9 mouse cellular contexts compared by ENCODE assay signal in the genomic region with DNA sequence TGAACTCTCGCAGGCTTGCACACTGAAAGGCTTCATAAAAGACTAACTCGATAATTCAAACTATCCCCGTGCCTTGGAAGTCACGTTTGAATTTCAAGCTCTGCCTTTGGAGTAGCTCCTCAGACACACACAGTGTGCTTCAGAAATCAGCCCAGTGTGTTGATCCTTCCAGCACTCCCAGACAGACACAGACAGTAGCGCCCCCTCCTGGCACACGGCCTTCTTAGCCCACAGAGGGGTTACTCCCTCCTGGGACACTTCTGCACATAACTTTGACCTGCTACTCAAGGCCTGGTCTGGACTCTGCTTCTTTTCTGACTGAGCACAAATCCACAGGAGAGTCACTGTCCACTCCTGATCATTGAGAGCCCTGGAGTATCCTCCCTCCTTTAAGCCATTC.
DNase-seq lines count a peak whose midpoint lies in the region; ATAC-seq lines count a peak whose summit lies in the region.
"Had no signal": no experiment of that assay in that cellular context is flagged by ENCODE, and none has a peak within 500 bp of the region (broad histone marks: within the 10 kb centered on the region; RNA-seq: fewer than 3 reads in every experiment).

No protein-coding gene starts in this region.

- peak; percentile 43 for DNase-seq in forebrain, embryonic 10.5 days (ENCODE audit: extremely low spot score, low spot score)
- DNase-seq in neural tube, embryonic 10.5 days (ENCODE audit: extremely low spot score, low spot score), result peak; percentile 63
- DNase-seq in embryo, embryonic 10 days (ENCODE audit: low spot score), result peak; percentile 78
- peak; percentile 19 for DNase-seq in liver, embryonic 13.5 days
- peak; percentile 69 to 89 for DNase-seq in spleen, postnatal 4 days (ENCODE audit: low spot score in 2 of 2)
- DNase-seq in frontal cortex, postnatal 36 days (ENCODE audit: low spot score in 2 of 2), result no peak

- no peak overlapping the region for H3K4me3 ChIP-seq in forebrain, embryonic 10.5 days
- no peak overlapping the region for H3K4me3 ChIP-seq in forebrain, embryonic 13.5 days
- no peak overlapping the region for H3K4me3 ChIP-seq in neural tube, embryonic 15.5 days (replicated peaks)
- H3K4me3 ChIP-seq in liver, embryonic 13.5 days (replicated peaks), result no peak overlapping the region
- H3K4me3 ChIP-seq: neural tube, embryonic 13.5 days had no signal

- 38% methylated on average over 6 of the region's 6 CpGs for WGBS in forebrain, embryonic 10.5 days
- 35% methylated on average over 6 of the region's 6 CpGs for WGBS in forebrain, embryonic 13.5 days
- 40% methylated on average over 6 of the region's 6 CpGs for WGBS in neural tube, embryonic 15.5 days
- WGBS in liver, embryonic 13.5 days (ENCODE audit: insufficient replicate concordance), result 43% methylated on average over 6 of the region's 6 CpGs

- H3K27ac ChIP-seq in forebrain, embryonic 10.5 days, result no peak overlapping the region
- H3K27ac ChIP-seq in forebrain, embryonic 13.5 days, result no peak overlapping the region
- H3K27ac ChIP-seq in neural tube, embryonic 15.5 days (replicated peaks), result no peak overlapping the region
- H3K27ac ChIP-seq in liver, embryonic 13.5 days, result no peak overlapping the region
- H3K27ac ChIP-seq: neural tube, embryonic 13.5 days had no signal

- no peak for ATAC-seq in forebrain, embryonic 13.5 days
- no peak for ATAC-seq in neural tube, embryonic 15.5 days (ENCODE audit: low FRiP score)
- ATAC-seq in liver, embryonic 13.5 days (ENCODE audit: low read depth), result no peak

- H3K4me2 ChIP-seq in forebrain, embryonic 13.5 days, result no peak overlapping the region
- no peak overlapping the region for H3K4me2 ChIP-seq in neural tube, embryonic 15.5 days
- H3K4me2 ChIP-seq in liver, embryonic 13.5 days, result no peak overlapping the region
- H3K4me2 ChIP-seq: neural tube, embryonic 13.5 days had no signal

- no peaks in the 10 kb centered on the region for H3K36me3 ChIP-seq in forebrain, embryonic 10.5 days (replicated peaks)
- no peaks in the 10 kb centered on the region for H3K36me3 ChIP-seq in forebrain, embryonic 13.5 days (ENCODE audit: poor library complexity, severe bottlenecking)
- no peaks in the 10 kb centered on the region for H3K36me3 ChIP-seq in neural tube, embryonic 15.5 days
- H3K36me3 ChIP-seq in liver, embryonic 13.5 days, result no peaks in the 10 kb centered on the region
- H3K36me3 ChIP-seq: neural tube, embryonic 13.5 days had no signal

- no peak overlapping the region for H3K9ac ChIP-seq in forebrain, embryonic 13.5 days
- H3K9ac ChIP-seq in neural tube, embryonic 15.5 days (replicated peaks), result no peak overlapping the region
- no peak overlapping the region for H3K9ac ChIP-seq in liver, embryonic 13.5 days
- H3K9ac ChIP-seq: neural tube, embryonic 13.5 days had no signal

- no peaks in the 10 kb centered on the region for H3K27me3 ChIP-seq in forebrain, embryonic 10.5 days (ENCODE audit: poor library complexity, severe bottlenecking)
- H3K27me3 ChIP-seq in forebrain, embryonic 13.5 days, result no peaks in the 10 kb centered on the region
- no peaks in the 10 kb centered on the region for H3K27me3 ChIP-seq in neural tube, embryonic 15.5 days (replicated peaks)
- H3K27me3 ChIP-seq in liver, embryonic 13.5 days, result no peaks in the 10 kb centered on the region

- peaks cover 12% of the 10 kb centered on the region for H3K4me1 ChIP-seq in forebrain, embryonic 10.5 days
- peaks cover 3% of the 10 kb centered on the region for H3K4me1 ChIP-seq in forebrain, embryonic 13.5 days
- H3K4me1 ChIP-seq in neural tube, embryonic 15.5 days, result peaks cover 11% of the 10 kb centered on the region
- H3K4me1 ChIP-seq in liver, embryonic 13.5 days (replicated peaks), result peaks cover 7% of the 10 kb centered on the region

- no peaks in the 10 kb centered on the region for H3K9me3 ChIP-seq in forebrain, embryonic 10.5 days
- no peaks in the 10 kb centered on the region for H3K9me3 ChIP-seq in forebrain, embryonic 13.5 days (replicated peaks)
- no peaks in the 10 kb centered on the region for H3K9me3 ChIP-seq in neural tube, embryonic 15.5 days (replicated peaks)
- no peaks in the 10 kb centered on the region for H3K9me3 ChIP-seq in liver, embryonic 13.5 days (replicated peaks)
- H3K9me3 ChIP-seq: neural tube, embryonic 13.5 days had no signal

Comparison
In these comparisons a context has a peak if more than half of its experiments do, and no peak if none do; other contexts are left out.
1. DNase-seq: peak in forebrain, embryonic 10.5 days (single experiment), neural tube, embryonic 10.5 days (single experiment), embryo, embryonic 10 days (single experiment), liver, embryonic 13.5 days (single experiment) and spleen, postnatal 4 days (2 of 2); none in frontal cortex, postnatal 36 days (0 of 2).